Mouse (Mus musculus) Muller cell, postnatal 12 days (primary cell): ENCODE measurements around the gene Best2.

Experiments used
- DNase-seq: peaks from one replicate; pipeline ENCODE4 v3.0.0-alpha.2; 2015; ENCODE audit errors: inconsistent ontology term

Gene Best2

DNA sequence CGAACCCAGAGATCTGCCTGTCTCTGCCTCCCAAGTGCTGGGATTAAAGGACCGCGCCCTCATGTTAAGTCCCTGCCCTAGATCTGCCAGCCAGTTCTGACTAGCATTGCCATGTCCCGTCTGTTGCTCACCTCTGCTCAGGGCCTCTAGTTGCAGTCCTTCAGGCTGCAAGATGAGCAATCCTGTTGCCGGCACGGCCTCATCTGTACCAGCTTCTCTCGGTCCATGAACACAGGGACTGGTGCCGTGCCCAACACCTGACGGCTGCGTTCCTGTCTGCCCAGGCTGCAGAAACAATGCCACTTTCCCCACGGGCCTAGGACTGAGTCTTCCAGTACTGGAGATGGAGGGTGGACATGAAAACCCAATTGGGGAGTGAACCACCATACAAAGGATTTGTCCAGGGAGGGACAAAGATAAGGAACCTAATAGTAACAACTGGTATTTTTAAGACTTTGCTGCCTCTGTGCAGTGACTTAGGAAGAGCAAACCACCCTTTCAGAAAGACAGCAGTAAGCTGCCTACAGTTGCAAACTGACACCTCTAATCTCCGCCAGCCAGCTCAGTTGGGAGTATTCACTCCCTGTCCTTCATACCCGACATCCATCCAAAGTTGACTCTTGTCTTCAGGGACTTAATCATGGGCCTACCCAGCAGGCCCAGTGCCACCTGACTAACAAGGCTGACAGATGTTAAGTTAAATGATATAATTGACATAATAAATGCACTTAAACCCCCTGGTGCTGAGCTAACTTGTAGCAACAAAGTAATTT, 46.6 kb downstream of the Best2 start:
- DNase-seq, result no peak

DNA sequence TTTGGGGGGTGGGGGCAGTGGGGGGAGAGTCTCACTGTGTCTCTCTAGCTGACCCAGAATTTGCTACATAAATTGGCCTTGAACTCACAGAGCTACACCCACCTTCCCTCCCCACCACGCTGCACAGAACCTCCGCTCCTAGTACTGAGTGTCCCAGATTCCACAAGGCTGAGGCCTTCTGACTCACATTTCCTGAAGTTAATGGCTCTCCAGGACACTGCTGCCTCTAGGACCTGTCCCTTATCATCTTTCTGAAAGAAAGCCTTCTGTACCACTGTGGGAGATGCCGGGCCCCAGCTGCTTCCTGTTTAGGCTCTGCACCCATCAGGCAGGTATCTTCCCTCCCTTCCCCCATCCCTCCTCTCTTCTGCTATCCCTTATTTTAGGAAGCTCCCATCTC, 47.7 kb downstream of the Best2 start:
- peak; percentile 45 for DNase-seq

DNA sequence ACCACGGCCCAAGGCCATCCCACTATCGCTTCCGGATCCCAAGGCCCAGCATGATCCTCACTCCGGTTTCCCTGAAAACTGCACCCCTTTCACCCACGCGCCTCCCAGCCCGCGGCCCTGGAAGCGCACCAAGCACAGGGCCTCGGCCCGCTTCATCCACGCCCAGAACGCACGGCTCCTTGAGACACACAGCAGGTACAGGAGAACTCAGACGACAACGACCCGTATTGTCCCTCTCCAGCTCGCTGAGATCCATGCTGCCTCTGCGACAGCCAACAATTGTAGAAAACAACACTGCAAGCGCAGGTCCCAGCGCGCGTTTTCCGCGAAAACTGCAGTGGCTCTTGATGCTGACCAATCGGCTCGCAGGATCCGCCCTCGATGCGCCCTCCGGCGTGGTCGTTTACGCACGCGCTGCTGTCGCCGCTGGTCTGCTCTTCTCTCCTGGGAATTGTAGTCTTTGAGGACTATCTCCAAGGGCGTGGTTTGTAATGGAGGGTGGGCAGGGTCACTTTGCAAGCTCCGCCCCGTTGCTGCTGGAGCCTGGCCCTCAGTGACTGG, 48.5 kb downstream of the Best2 start:
- DNase-seq, result peak; percentile 95

- DNase-seq, result no peak
Observed at GRCm38 (mm10) chr8:84963952-84964351, 50.4 kb downstream of the Best2 start.

DNA sequence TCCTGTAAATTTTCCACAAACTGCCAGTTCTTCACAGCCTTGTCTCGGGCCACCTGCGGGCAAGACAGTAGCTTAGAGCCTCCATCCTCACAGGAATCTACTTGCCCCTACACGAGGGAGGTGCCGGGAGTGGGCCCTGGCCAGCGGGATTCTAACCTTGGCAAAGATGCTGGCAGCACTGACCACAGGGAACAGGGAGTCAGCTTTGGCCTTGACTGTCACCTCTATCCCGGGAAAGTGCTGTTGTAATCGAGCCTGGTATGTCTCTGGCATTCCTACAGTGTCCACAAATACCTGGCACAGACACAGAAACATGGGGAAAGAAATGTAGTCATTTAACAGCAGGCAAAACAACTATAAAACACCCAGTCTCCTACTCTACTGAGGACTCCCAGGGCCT, 54.5 kb downstream of the Best2 start:
- DNase-seq, result no peak
